Mouse (Mus musculus) ES-E14 (cell line): ENCODE measurements around the gene Nob1. TPM values are rescaled to one million over a fixed set of nuclear protein-coding genes. Genes with fewer than 3 reads are reported as not detected.
A peak's percentile ranks its signal among the peaks of the same experiment; 100 is the strongest.

Source experiments
- DNase-seq: peaks from one replicate; pipeline ENCODE4 v3.0.0-alpha.2; 2013; ENCODE audit warnings: low read depth, low spot score
- H3K27ac ChIP-seq: 2 replicates; pipeline ENCODE4 v1.5.1; 2012; ENCODE audit warnings: low read depth, mild to moderate bottlenecking, low read length, moderate library complexity, mixed read lengths; ENCODE audit not compliant: poor library complexity, insufficient read depth, severe bottlenecking
- H3K36me3 ChIP-seq: 2 replicates; pipeline ENCODE4 v1.6.1; 2012; ENCODE audit warnings: mild to moderate bottlenecking, low read length, moderate library complexity, mixed read lengths; ENCODE audit not compliant: control insufficient read depth, poor library complexity, insufficient read depth, severe bottlenecking
- H3K4me1 ChIP-seq, 2 experiments: fragments of 150-350 bp in 1 of 2; sonication (generic) in 1 of 2; 2 replicates each; pipeline ENCODE4 v1.6.1; 2012; ENCODE audit warnings: low read length in 2 of 2, mild to moderate bottlenecking in 1 of 2, mixed read lengths in 1 of 2; ENCODE audit not compliant: control insufficient read depth in 2 of 2, insufficient read depth in 2 of 2, poor library complexity in 1 of 2
- H3K4me3 ChIP-seq, 2 experiments: fragments of 150-350 bp in 1 of 2; sonication (generic) in 1 of 2; 2 replicates each; pipeline ENCODE4 v1.5.1; 2012; ENCODE audit warnings: low read length in 2 of 2, low read depth in 1 of 2, mild to moderate bottlenecking in 1 of 2, mixed read lengths in 1 of 2; ENCODE audit not compliant: insufficient read depth in 1 of 2, poor library complexity in 1 of 2, severe bottlenecking in 1 of 2
- H3K9ac ChIP-seq: 2 replicates; pipeline ENCODE4 v1.6.1; 2012; ENCODE audit warnings: low read depth, mild to moderate bottlenecking, low read length, mixed read lengths; ENCODE audit not compliant: poor library complexity, insufficient read depth, severe bottlenecking
- H3K9me3 ChIP-seq: fragments of 150-350 bp; sonication (generic); 2 replicates; pipeline ENCODE4 v1.6.1; 2012; ENCODE audit warnings: low read depth, mild to moderate bottlenecking, low read length; ENCODE audit not compliant: control insufficient read depth, insufficient read depth
- CHD2 ChIP-seq: IDR thresholded peaks from 2 replicates; pipeline ENCODE4 v1.6.1; 2014; ENCODE audit warnings: mild to moderate bottlenecking, low read depth, low read length, inconsistent platforms
- HCFC1 ChIP-seq: IDR thresholded peaks from 2 replicates; pipeline ENCODE4 v1.6.1; 2012; ENCODE audit warnings: low read length, inconsistent platforms, borderline replicate concordance; ENCODE audit not compliant: insufficient read depth
- MAFK ChIP-seq: IDR thresholded peaks from 2 replicates; pipeline ENCODE4 v1.6.1; 2014; ENCODE audit warnings: mild to moderate bottlenecking, low read depth, low read length, inconsistent platforms; ENCODE audit not compliant: insufficient read depth
- ZC3H11A ChIP-seq: IDR thresholded peaks from 2 replicates; pipeline ENCODE4 v1.6.1; 2012; ENCODE audit warnings: low read depth, mild to moderate bottlenecking, inconsistent platforms, low read length, borderline replicate concordance
- ZNF384 ChIP-seq: IDR thresholded peaks from 2 replicates; pipeline ENCODE4 v1.6.1; 2012; ENCODE audit warnings: low read depth, low read length, inconsistent platforms
- in situ Hi-C, 2 experiments: fragments of 600-800 bp; cut with MboI; formaldehyde crosslinking; loops; one replicate each; pipeline ENCODE4 v1.15.1; 2025; ENCODE audit warnings: low sequenced_read_pairs in 2 of 2, inconsistent platforms in 1 of 2; ENCODE audit not compliant: unreplicated experiment in 2 of 2
- total RNA-seq: library from RNA; depleted of rRNA; stranded (reverse); fragments of 300-350 nt; gene quantifications from 2 replicates; pipeline ENCODE4 v1.2.3, GENCODE M21; 2012

Nob1 gene
- total RNA-seq, 1 experiment: 81.8 TPM

DNA sequence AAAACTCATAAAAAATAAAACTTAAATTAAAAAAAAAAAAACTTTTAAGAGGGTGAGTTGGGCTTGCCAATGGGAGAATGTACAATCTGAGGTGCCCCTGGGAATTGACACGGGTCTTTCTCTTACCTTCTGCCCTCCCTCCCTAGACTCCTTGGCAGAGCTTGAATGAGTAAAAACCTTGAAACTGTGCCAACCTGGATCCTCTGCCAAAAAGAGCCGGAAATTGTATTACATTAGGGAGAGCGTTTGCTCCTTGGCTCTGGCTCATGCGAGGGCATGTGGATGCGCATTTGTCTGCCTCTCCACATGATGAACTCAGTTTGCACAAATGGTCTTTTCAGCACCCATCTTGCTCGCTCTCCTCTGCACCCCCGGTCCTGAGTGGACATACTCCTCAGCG, 35.3 kb downstream of the Nob1 start:
- no peaks in the 10 kb centered on the region for H3K9me3 ChIP-seq
- no peak for DNase-seq
- H3K4me3 ChIP-seq: no peak overlapping the region
- in situ Hi-C loops: no loop called here
- 0 out of 4 replicates have a peak, but pooled peaks cover 0 to 2% of the 10 kb centered on the region in 2 experiments for H3K4me1 ChIP-seq
- H3K36me3 ChIP-seq: no peaks in the 10 kb centered on the region
- H3K9ac ChIP-seq: no peak overlapping the region
- H3K27ac ChIP-seq: no peak overlapping the region
- TF ChIP-seq HCFC1 (no peak), CHD2 (no peak), ZC3H11A (no peak), ZNF384 (no peak), MAFK (no peak)

- peak; percentile 29 for DNase-seq
- Histone ChIP-seq H3K9ac (no peak overlapping the region), H3K4me1 (0 out of 4 replicates have a peak, but pooled peaks cover 0 to 2% of the 10 kb centered on the region in 2 experiments), H3K36me3 (no peaks in the 10 kb centered on the region), H3K4me3 (no peak overlapping the region), H3K9me3 (no peaks in the 10 kb centered on the region), H3K27ac (no peak overlapping the region)
- in situ Hi-C loops: no loop called here
- TF ChIP-seq ZC3H11A: peak; percentile 54; the same call in 1 of the 2 replicates
- no peak for TF ChIP-seq ZNF384
These were observed 37.0 kb downstream of the Nob1 start for GRCm38 (mm10) chr8:107387861-107388260.

GRCm38 (mm10) chr8:107386642-107387041, 38.2 kb downstream of the Nob1 start:
- in situ Hi-C loops: no loop called here

DNA sequence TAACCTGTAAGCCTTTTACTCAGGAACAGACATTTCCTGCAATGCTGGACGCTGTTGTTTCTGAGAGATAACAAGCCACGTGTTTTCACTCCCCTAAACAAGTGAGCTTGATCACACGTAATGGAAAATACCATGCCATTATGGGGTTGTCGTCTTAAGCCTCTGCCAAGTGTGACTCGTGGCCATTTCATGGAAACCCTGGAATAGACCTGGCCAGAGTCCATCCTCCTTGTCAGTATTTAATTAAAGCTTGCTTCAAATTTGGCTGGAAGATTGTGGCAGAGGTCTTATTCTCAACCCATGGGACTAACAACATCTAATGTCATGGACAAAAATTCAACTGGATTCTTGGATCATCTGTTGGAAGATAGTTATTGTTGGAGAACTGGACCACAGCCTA, 38.7 kb downstream of the Nob1 start:
- Histone ChIP-seq H3K27ac (no peak overlapping the region), H3K4me1 (0 out of 4 replicates have a peak, but pooled peaks cover 0 to 2% of the 10 kb centered on the region in 2 experiments), H3K36me3 (no peaks in the 10 kb centered on the region), H3K9ac (no peak overlapping the region), H3K9me3 (no peaks in the 10 kb centered on the region), H3K4me3 (no peak overlapping the region)
- in situ Hi-C loops: no loop called here
- no peak for DNase-seq
- TF ChIP-seq MAFK: no peak
- no peak for TF ChIP-seq CHD2

More at GRCm38 (mm10) chr8:107386642-107387041, 38.2 kb downstream of the Nob1 start:
- Histone ChIP-seq H3K36me3 (no peaks in the 10 kb centered on the region), H3K27ac (no peak overlapping the region), H3K9me3 (no peaks in the 10 kb centered on the region), H3K9ac (no peak overlapping the region), H3K4me3 (no peak overlapping the region), H3K4me1 (0 out of 4 replicates have a peak, but pooled peaks cover 0 to 2% of the 10 kb centered on the region in 2 experiments)
- TF ChIP-seq ZNF384 (no peak), ZC3H11A (peak; percentile 30), CHD2 (no peak), MAFK (no peak), HCFC1 (no peak)
- peak; percentile 43 for DNase-seq

- H3K27ac ChIP-seq: no peak overlapping the region
- no peak overlapping the region for H3K9ac ChIP-seq
- H3K4me3 ChIP-seq: no peak overlapping the region
- TF ChIP-seq CHD2 (no peak), MAFK (no peak), HCFC1 (no peak), ZNF384 (no peak), ZC3H11A (no peak)
- H3K36me3 ChIP-seq: no peaks in the 10 kb centered on the region
- DNase-seq: no peak
- in situ Hi-C loops: no loop called here
- H3K9me3 ChIP-seq: no peaks in the 10 kb centered on the region
- H3K4me1 ChIP-seq: no peaks in the 10 kb centered on the region
These were observed 39.8 kb downstream of the Nob1 start for GRCm38 (mm10) chr8:107385063-107385462.
